Mouse (Mus musculus) liver, embryonic 14.5 days (tissue): ENCODE measurements at regions not wholly inside any gene's neighbourhood (a gene's known extent, or its start where the extent isn't known, plus 50 kb on each side); places are given as distances from the start of the nearest gene placed in this dataset.

Source experiments
- ATAC-seq: fragments of 200-750 bp; cut with Nextera tagmentation; 2 replicates; pipeline ENCODE4 v1.8.0; 2017; ENCODE audit warnings: moderate number of reproducible peaks, mild to moderate bottlenecking, moderate library complexity; ENCODE audit not compliant: insufficient read depth
- DNase-seq, 3 experiments: peaks; one replicate each; pipeline ENCODE4 v3.0.0-alpha.2; 2012 to 2013; ENCODE audit warnings: low read depth in 3 of 3, low spot score in 3 of 3
- H3K27ac ChIP-seq: fragments of 300-500 bp; sonication (generic); 2 replicates; pipeline ENCODE4 v1.5.1; 2014; ENCODE audit warnings: moderate library complexity, mild to moderate bottlenecking, control low read depth, inconsistent platforms
- H3K27me3 ChIP-seq: fragments of 300-500 bp; sonication (generic); 2 replicates; pipeline ENCODE4 v1.6.1; 2014; ENCODE audit warnings: mild to moderate bottlenecking, low read length, moderate library complexity; ENCODE audit not compliant: control insufficient read depth, insufficient read depth
- H3K36me3 ChIP-seq: fragments of 300-500 bp; sonication (generic); replicated peaks from 2 replicates; pipeline ENCODE4 v1.6.1; 2014; ENCODE audit warnings: low read depth; ENCODE audit not compliant: control insufficient read depth, insufficient read depth
- H3K4me1 ChIP-seq, 2 experiments: fragments of 200-500 bp in 1 of 2; fragments of 300-500 bp in 1 of 2; sonication (generic) in 1 of 2; replicated peaks; 2 replicates each; pipeline ENCODE4 v1.6.1; 2012 to 2014; ENCODE audit warnings: antibody characterized with exemption in 1 of 2, inconsistent platforms in 1 of 2, low read length in 1 of 2; ENCODE audit not compliant: control insufficient read depth in 2 of 2, insufficient read depth in 2 of 2
- H3K4me2 ChIP-seq: fragments of 300-500 bp; sonication (generic); 2 replicates; pipeline ENCODE4 v1.6.1; 2014; ENCODE audit warnings: low read depth, mild to moderate bottlenecking, control low read depth, moderate library complexity
- H3K4me3 ChIP-seq, 2 experiments: fragments of 200-500 bp in 1 of 2; fragments of 300-500 bp in 1 of 2; sonication (generic) in 1 of 2; 2 replicates each; pipeline ENCODE4 v1.5.1; 2012 to 2014; ENCODE audit warnings: low read depth in 2 of 2, low read length in 2 of 2, mild to moderate bottlenecking in 2 of 2, control low read depth in 1 of 2, inconsistent platforms in 1 of 2, moderate library complexity in 1 of 2; ENCODE audit not compliant: insufficient read depth in 1 of 2
- H3K9ac ChIP-seq: fragments of 300-500 bp; sonication (generic); replicated peaks from 2 replicates; pipeline ENCODE4 v1.6.1; 2014; ENCODE audit warnings: mild to moderate bottlenecking, control low read depth, moderate library complexity
- H3K9me3 ChIP-seq: fragments of 300-500 bp; sonication (generic); 2 replicates; pipeline ENCODE4 v1.6.1; 2016; ENCODE audit warnings: low read length, mixed read lengths; ENCODE audit not compliant: control insufficient read depth
- CTCF ChIP-seq: IDR thresholded peaks from 2 replicates; pipeline ENCODE4 v1.5.1; 2016; ENCODE audit warnings: antibody characterized with exemption, low read depth, control low read depth
- EP300 ChIP-seq: IDR thresholded peaks from 2 replicates; pipeline ENCODE4 v1.6.1; 2016; ENCODE audit warnings: antibody characterized with exemption, low read depth
- WGBS: fragments of 180-500 bp; shearing (Covaris S2); extraction: QIAGEN DNeasy Blood & Tissue Kit; methylation state at CpG from one replicate; pipeline ENCODE4 v1.1.7; 2014; ENCODE audit not compliant: insufficient replicate concordance; 5-methylcytosine and 5-hydroxymethylcytosine counted together

- Histone ChIP-seq H3K27me3 (no peaks in the 10 kb centered on the region), H3K4me2 (no peak overlapping the region), H3K27ac (no peak overlapping the region), H3K4me3 (no peak overlapping the region), H3K9me3 (no peaks in the 10 kb centered on the region), H3K36me3 (no peaks in the 10 kb centered on the region), H3K4me1 (no peaks in the 10 kb centered on the region), H3K9ac (no peak overlapping the region)
- no peak for TF ChIP-seq EP300
- no peak for TF ChIP-seq CTCF
- ATAC-seq (no peak), DNase-seq (no peak)
- WGBS, result 43% methylated on average over 1 of the region's 1 CpGs
These were observed 123.8 kb downstream of the Fam161a start for GRCm38 (mm10) chr11:23131122-23131521.

DNA sequence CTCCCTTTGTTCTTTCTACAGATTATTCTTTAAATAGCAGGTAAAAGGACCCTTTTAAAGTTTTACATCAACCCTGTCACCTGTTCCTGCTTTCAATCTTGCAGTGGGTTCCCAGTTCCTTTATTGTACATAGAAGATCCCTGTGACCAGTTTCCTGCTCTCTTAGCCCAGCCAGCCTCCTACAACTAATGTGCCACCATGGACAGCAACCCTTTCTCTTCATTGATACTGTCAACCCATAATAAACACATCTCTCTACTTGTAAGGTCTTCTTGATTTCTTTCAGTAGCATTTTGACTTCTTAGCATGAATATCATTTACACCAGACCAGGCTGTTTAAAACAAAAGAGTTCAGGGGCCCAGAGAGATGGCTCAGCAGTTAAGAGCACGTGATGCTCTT, 124.2 kb upstream of the Xpo1 start:
- TF ChIP-seq EP300, result no peak
- no peak for TF ChIP-seq CTCF
- 51% methylated on average over 1 of the region's 1 CpGs for WGBS
- Histone ChIP-seq H3K27me3 (no peaks in the 10 kb centered on the region), H3K9me3 (no peaks in the 10 kb centered on the region), H3K4me3 (no peak overlapping the region), H3K36me3 (no peaks in the 10 kb centered on the region), H3K4me1 (0 out of 4 replicates have a peak, but pooled peaks cover 0 to 2% of the 10 kb centered on the region in 2 experiments), H3K4me2 (no peak overlapping the region), H3K27ac (no peak overlapping the region), H3K9ac (no peak overlapping the region)
- DNase-seq, result no peak
- no peak for ATAC-seq

DNA sequence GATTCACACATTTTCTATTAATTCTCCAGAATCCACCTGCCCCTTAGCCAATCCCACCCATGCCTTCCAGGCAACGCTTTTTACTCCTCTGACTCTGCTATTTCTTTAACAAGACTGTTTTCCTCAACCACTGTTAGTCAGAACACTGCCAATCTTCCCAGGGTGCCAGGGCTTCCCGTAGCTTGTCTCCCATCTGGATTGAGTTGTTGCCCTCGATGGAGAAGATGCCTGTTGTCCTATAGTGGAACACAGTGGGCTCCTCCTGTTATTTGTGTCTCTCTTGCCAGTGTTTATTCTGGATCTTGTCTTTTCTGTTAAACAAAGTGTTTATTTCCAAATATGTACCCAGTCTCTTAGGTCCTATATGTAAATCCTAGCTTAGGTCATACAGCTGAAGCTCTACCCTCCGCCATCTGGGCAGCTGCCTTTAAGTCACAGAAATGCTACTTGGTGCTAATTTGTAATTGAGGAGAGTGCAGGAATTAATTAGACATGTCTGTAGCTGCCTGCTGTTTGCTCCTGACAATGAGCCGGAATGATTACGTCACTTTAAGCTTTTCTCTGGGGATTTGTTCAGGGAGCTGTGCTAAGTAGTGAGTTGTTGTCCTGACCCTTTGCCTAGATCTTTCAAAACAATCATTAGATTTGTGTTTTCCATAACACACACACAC, 115.3 kb upstream of the Xpo1 start:
- WGBS, result 55% methylated on average over 6 of the region's 6 CpGs
- no peak overlapping the region for H3K4me2 ChIP-seq
- H3K4me3 ChIP-seq, result no peak overlapping the region
- DNase-seq (no peak), ATAC-seq (no peak)
- TF ChIP-seq EP300 (no peak), CTCF (no peak)
- H3K4me1 ChIP-seq, result peaks cover 0 to 8% of the 10 kb centered on the region in 2 experiments; a peak in 1 of 4 replicates
- H3K27ac ChIP-seq, result no peak overlapping the region
- H3K27me3 ChIP-seq, result no peaks in the 10 kb centered on the region
- no peaks in the 10 kb centered on the region for H3K9me3 ChIP-seq
- no peak overlapping the region for H3K9ac ChIP-seq
- H3K36me3 ChIP-seq, result no peaks in the 10 kb centered on the region

GRCm38 (mm10) chr11:23141100-23141837, 114.6 kb upstream of the Xpo1 start:
- 60% methylated on average over 12 of the region's 12 CpGs for WGBS
- Histone ChIP-seq H3K4me1 (peaks cover 0 to 8% of the 10 kb centered on the region in 2 experiments; a peak in 1 of 4 replicates), H3K27ac (no peak overlapping the region), H3K4me2 (no peak overlapping the region; the same call in 1 of the 2 replicates), H3K9me3 (no peaks in the 10 kb centered on the region), H3K27me3 (no peaks in the 10 kb centered on the region), H3K9ac (no peak overlapping the region), H3K36me3 (no peaks in the 10 kb centered on the region), H3K4me3 (no peak overlapping the region)
- no peak for ATAC-seq
- TF ChIP-seq EP300 (no peak), CTCF (no peak)
- no peak for DNase-seq

GRCm38 (mm10) chr11:23148048-23148596, 107.7 kb upstream of the Xpo1 start:
- no peak overlapping the region for H3K4me2 ChIP-seq
- ATAC-seq (peak; percentile 60), DNase-seq (no peak)

More at GRCm38 (mm10) chr11:23148048-23148596, 107.7 kb upstream of the Xpo1 start:
- 70% methylated on average over 8 of the region's 8 CpGs for WGBS
- no peak overlapping the region for H3K9ac ChIP-seq
- H3K9me3 ChIP-seq, result no peaks in the 10 kb centered on the region
- TF ChIP-seq CTCF (no peak), EP300 (no peak)
- no peaks in the 10 kb centered on the region for H3K36me3 ChIP-seq
- H3K27ac ChIP-seq, result no peak overlapping the region
- H3K27me3 ChIP-seq, result no peaks in the 10 kb centered on the region
- peaks cover 0 to 5% of the 10 kb centered on the region in 2 experiments; a peak in 2 of 4 replicates for H3K4me1 ChIP-seq
- no peak overlapping the region for H3K4me3 ChIP-seq
